Mouse (Mus musculus): ENCODE measurements around the gene Fam25c. TPM values are rescaled to one million over a fixed set of nuclear protein-coding genes. Genes with fewer than 3 reads are reported as not detected.

Gene Fam25c
- polyA plus RNA-seq (2015; fragmentation: Nextera tagmentation; extraction: Ambion mirVana): 2.7 and 4.5 TPM in 2 replicates

- DNase-seq (ENCODE audit: low spot score): no peak
Measured at GRCm38 (mm10) chr14:34355301-34355700, at the start of gene Fam25c. Gene Fam25c (minus strand): TSS chr14:34355433.

GRCm38 (mm10) chr14:34403424-34403823 is 48.2 kb upstream of the Fam25c start:
- DNase-seq (ENCODE audit: low spot score): no peak

GRCm38 (mm10) chr14:34402871-34403270 is 47.6 kb upstream of the Fam25c start:
- DNase-seq (ENCODE audit: low spot score): no peak

GRCm38 (mm10) chr14:34401135-34401534 is 45.9 kb upstream of the Fam25c start:
- peak; percentile 85 for DNase-seq (ENCODE audit: low spot score)

- DNase-seq (ENCODE audit: low spot score): no peak
Measured at GRCm38 (mm10) chr14:34400021-34400420, 44.8 kb upstream of the Fam25c start.

GRCm38 (mm10) chr14:34399301-34399700 is 44.1 kb upstream of the Fam25c start:
- DNase-seq (ENCODE audit: low spot score): no peak

- no peak for DNase-seq (ENCODE audit: low spot score)
Measured at GRCm38 (mm10) chr14:34398901-34399300, 43.7 kb upstream of the Fam25c start.

GRCm38 (mm10) chr14:34397871-34398270 is 42.6 kb upstream of the Fam25c start:
- DNase-seq (ENCODE audit: low spot score): no peak

GRCm38 (mm10) chr14:34393295-34393694 is 38.1 kb upstream of the Fam25c start:
- DNase-seq (ENCODE audit: low spot score): no peak

GRCm38 (mm10) chr14:34382921-34383704 is 27.9 kb upstream of the Fam25c start:
- DNase-seq (ENCODE audit: low spot score): no peak

- DNase-seq (ENCODE audit: low spot score): no peak
Measured at GRCm38 (mm10) chr14:34378560-34379331, 23.5 kb upstream of the Fam25c start.

GRCm38 (mm10) chr14:34377121-34377520 is 21.9 kb upstream of the Fam25c start:
- DNase-seq (ENCODE audit: low spot score): no peak

- no peak for DNase-seq (ENCODE audit: low spot score)
Measured at GRCm38 (mm10) chr14:34375941-34376340, 20.7 kb upstream of the Fam25c start.

GRCm38 (mm10) chr14:34375415-34375904 is 20.2 kb upstream of the Fam25c start, which contains the start of gene Mmrn2:
Gene Mmrn2 (plus strand): TSS chr14:34375465.
- no peak for DNase-seq (ENCODE audit: low spot score)

- DNase-seq (ENCODE audit: low spot score): no peak
Measured at GRCm38 (mm10) chr14:34374577-34374976, 19.3 kb upstream of the Fam25c start, which contains the start of gene Sncg. Gene Sncg (minus strand): TSS chr14:34374789.

GRCm38 (mm10) chr14:34373581-34373980 is 18.3 kb upstream of the Fam25c start:
- DNase-seq (ENCODE audit: low spot score): no peak

- no peak for DNase-seq (ENCODE audit: low spot score)
Measured at GRCm38 (mm10) chr14:34372646-34373045, 17.4 kb upstream of the Fam25c start.

- DNase-seq (ENCODE audit: low spot score): no peak
Measured at GRCm38 (mm10) chr14:34371763-34372162, 16.5 kb upstream of the Fam25c start.

GRCm38 (mm10) chr14:34370921-34371320 is 15.7 kb upstream of the Fam25c start:
- no peak for DNase-seq (ENCODE audit: low spot score)

- DNase-seq (ENCODE audit: low spot score): no peak
Measured at GRCm38 (mm10) chr14:34370203-34370602, 15.0 kb upstream of the Fam25c start.

GRCm38 (mm10) chr14:34365147-34365507 is 9.9 kb upstream of the Fam25c start:
- no peak for DNase-seq (ENCODE audit: low spot score)
